Mouse (Mus musculus): ENCODE measurements around the gene Oprd1.

Gene Oprd1

GRCm38 (mm10) chr4:132144080-132144841 lies at the start of gene Oprd1:
TSS of gene Oprd1 (minus strand) at chr4:132144486.
- DNase-seq, result no peak

DNA sequence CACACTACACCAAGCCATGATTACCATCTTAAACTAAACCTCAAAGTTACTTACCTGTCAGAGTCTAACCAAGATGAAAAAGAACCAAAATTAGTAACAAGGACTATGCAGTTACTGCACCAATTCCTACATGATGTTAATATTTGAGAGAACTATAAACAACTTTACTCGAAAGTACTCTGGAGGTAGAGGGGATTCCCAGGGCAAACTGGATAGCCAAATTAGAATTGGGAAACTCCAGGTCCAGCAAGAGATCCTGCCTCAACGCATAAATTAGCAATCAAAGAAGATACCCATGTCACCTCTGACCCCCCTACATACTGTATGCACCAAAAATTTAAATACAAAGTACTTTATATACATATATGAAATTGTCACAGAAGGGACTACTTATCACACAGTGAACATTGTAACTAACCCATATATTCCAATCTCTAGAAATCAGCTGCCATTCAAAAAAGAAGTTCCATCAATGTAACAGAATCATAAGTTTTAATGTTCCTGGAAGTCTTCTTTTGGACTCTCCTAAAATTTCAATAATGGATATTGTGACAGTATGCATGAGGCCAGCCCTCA lies 43.6 kb upstream of the Oprd1 start:
- DNase-seq, result no peak

- DNase-seq, result no peak
Measured at GRCm38 (mm10) chr4:132183162-132183561, 38.9 kb upstream of the Oprd1 start.

GRCm38 (mm10) chr4:132181721-132182658 lies 37.7 kb upstream of the Oprd1 start:
- DNase-seq, result peak; percentile 49

- DNase-seq, result no peak
Measured at GRCm38 (mm10) chr4:132180710-132181109, 36.4 kb upstream of the Oprd1 start.

GRCm38 (mm10) chr4:132178630-132179059 lies 34.4 kb upstream of the Oprd1 start:
- peak; percentile 15 for DNase-seq

- DNase-seq, result no peak
Measured at GRCm38 (mm10) chr4:132176474-132176873, 32.2 kb upstream of the Oprd1 start.

GRCm38 (mm10) chr4:132170891-132171290 lies 26.6 kb upstream of the Oprd1 start:
- no peak for DNase-seq

GRCm38 (mm10) chr4:132169761-132170160 lies 25.5 kb upstream of the Oprd1 start:
- no peak for DNase-seq

DNA sequence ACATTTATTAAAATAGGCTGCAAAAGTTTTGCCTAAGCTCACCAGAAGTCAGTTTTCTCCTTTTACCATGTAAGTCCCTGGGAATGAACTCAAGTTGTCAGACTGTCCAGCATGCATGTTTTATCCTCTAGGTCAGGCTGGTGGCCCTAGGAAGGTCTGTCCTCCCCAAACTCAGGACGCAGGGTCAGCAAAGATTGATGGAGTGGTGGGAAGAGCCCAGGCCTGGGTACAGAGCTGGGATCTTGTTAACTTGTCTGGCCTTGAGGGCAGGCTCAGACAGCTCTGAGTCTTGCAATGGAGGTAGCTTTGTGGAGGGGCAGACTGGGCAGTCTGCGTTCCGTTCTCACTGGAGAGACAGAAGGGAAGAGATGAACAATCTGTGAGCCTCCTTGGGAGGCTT lies 25.0 kb upstream of the Oprd1 start:
- no peak for DNase-seq

DNA sequence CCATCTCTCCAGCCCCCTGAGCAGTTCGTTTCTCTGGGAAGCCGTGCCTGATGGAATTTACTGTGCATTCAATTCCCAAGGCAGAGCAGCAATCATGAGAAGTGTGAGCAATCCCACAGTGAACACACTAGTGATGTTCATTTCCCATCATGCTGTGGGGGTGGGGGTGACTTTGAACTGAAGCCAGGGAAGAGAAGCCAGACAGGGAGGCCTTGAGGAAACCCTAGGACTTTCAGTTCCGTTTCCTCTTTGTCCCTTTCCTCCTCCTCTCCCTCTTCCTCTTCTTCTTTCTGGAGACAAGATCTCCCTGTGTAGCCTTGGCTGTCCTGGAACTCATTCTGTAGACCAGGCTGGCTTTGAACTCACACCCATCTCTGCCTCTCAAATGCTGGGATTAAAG lies 23.1 kb upstream of the Oprd1 start:
- DNase-seq, result no peak

DNA sequence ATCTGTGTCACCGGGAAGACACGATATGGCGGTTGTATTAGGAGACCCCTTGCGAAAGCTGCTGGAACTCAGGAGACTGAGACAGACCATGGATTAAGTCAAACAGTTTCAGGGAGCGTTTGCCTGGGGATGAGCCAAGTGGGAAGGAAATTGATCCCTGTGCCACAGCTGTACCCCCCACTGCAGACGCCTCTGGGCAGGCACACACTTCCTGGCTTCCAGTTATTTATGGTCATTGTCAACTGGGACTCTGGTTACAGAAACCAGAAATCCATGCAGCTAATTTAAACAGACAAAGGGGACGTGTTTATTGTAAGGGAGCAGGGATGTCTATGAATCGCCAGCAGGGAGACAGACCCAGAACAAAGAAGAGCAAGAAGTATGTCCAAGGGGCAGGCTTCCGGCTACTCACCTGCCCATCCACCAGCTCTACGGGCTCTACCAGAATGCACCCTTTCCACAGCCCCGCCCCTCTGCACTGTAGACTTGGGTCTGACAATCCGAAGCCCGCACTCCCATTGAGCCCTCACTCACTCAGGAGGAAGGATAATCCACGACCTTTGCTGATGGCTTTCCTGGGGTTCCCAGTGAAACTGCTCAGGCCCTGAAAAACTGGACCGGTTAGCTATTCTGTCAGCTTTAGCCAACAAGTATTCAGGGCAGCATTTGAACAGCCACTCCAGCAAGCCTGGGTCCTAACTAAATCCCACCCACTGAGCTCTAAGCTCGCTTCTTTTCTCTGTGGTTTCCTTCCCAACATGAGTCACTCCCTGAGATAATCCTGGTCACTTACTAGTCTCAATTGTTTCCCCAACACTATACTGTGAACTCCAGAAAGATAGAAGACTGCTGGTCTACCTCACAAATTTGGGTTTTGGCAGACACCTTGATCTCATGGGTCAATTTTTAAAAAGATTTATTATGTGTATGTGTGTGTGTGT lies 22.3 kb upstream of the Oprd1 start:
- no peak for DNase-seq

- no peak for DNase-seq
Measured at GRCm38 (mm10) chr4:132165691-132166090, 21.4 kb upstream of the Oprd1 start.

DNA sequence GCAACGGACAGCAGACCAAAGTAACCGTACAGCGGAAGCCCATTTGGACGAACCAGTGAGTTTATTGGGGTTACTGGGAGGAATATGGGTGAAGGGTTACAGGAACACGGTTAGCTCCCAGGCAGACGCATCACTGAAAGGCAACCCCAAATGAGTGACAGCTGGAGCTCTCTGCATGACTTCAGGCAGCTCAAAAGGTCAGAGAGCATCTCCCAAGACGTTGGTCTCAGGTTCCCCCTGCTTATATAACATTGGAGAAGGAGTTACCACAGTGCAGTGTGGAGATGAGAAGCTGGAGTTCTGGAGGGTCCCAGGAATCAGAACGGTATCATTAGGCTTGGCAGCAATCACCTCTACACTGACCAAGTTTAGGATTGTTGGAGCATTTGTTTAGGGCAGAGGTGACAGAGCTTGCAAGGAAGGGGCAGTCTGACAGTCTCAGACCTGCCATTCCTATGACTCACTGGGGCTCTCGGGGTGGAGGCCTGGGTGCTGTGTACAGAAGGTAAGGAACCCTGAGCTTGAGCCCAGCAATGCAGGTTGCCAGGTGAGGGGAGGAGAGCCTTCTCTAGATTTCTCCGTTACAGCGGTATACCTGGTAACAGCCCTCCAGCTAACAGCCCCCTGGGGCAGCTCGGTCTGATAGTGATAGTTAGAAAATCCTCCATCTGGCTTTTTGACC lies 12.8 kb upstream of the Oprd1 start:
- no peak for DNase-seq

- no peak for DNase-seq
Measured at GRCm38 (mm10) chr4:132154877-132155670, 10.8 kb upstream of the Oprd1 start.

DNA sequence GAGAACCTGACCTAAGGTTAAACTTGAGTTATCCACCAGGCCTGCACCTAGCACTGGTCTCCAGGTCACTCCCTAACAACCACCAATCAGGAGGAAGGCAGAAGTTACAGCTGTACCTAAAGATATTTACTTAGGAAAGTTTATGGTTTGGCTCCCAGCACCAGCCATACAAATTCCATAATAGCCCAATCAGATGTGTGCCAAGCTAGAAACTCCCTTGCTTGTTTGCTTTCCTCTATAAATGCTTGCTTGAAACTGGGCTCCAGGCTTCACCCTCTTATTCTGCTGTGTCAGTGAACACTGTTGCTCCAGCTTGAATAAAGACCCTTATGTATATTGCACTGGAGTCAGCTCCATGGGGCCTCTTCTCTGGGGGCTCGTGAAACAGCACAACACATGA lies 7.4 kb upstream of the Oprd1 start:
- no peak for DNase-seq

DNA sequence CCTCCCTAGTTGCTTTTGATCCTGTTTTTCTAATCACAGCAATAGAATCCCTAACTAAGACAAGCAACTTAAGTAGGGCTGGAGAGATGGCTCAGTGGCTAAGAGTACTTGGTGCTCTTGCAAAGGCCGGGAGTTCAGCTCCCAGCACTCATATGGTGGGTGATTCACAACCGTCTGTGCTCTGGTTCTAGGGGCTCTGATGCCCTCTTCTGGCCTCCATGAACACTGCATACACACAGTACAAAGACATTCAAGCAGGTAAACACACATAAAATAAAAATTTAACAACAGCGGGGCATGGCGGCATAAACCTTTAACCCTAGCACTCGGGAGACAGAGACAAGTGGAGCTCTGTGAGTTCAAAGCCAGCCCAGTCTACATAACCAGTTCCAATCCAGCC lies 1.9 kb upstream of the Oprd1 start:
- no peak for DNase-seq

DNA sequence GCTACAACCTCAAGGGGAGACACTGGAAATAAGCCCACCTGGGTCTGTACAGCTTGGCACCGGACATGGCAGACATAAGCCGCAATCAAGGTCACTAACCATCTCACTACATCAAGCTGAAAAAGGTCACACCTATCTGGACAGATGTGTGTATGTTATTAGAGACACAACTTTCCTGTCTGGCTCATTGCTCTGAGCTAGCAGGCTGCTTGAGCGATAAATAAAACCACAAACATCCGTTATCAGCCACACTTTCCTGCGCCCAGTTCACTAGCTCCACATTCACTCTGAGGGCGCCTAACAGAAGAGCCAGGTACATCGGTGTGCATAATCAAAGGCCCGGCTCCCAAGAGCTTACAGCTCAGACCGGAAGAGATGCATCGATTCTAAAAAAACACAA lies 806 bp upstream of the Oprd1 start:
- DNase-seq, result no peak

GRCm38 (mm10) chr4:132138640-132139039 lies 5.6 kb downstream of the Oprd1 start:
- no peak for DNase-seq

GRCm38 (mm10) chr4:132137013-132137412 lies 7.3 kb downstream of the Oprd1 start:
- DNase-seq, result no peak

- no peak for DNase-seq
Measured at GRCm38 (mm10) chr4:132133920-132134319, 10.4 kb downstream of the Oprd1 start.
